Mouse (Mus musculus) R1 (cell line): Measurements from ENCODE around the gene Ppp1r8.

ENCODE experiments used
- DNase-seq: peaks from one replicate; pipeline ENCODE4 v3.0.0-alpha.2; 2018; ENCODE audit warnings: low read depth, low spot score

Ppp1r8 gene

DNA sequence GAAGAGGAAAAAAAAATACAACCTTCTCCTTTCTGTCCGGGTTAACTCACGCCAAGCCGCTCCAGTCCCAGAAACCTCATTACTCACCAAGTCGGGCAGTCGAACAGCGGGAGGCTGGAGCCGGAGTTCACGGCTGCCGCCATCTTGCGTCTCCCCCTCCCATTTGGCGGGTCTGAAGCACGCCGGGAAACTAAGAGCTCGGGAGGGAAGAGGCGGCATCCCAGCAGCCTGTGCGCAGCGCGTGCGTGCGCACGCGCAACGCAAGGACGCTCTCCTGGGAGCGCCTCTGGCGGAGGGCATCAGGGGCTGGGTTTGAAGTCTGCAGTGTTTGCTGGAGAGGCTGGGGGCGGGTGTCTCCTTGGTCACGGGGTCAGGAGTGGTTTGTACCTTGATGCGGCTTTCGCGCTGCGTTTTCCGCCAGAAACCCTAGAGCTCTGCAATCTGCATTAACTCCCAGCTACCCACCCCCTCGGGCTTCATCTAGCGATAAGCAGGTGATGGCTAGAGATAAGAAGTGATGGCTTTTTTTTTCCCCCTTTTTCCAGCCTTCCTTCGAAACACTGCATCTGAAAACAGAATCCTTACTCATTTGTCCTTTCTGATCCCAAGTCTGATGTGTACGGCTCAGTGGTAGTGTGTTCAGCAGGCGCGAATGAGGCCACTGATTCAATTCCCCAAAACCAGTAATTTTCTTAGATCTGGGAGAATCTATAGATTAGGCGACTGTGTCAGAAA, at the start of gene Ppp1r8:
Gene Ppp1r8 (minus strand): TSS at position 200 of the 735 bp plus-strand sequence.
- DNase-seq: peak; percentile 98

DNA sequence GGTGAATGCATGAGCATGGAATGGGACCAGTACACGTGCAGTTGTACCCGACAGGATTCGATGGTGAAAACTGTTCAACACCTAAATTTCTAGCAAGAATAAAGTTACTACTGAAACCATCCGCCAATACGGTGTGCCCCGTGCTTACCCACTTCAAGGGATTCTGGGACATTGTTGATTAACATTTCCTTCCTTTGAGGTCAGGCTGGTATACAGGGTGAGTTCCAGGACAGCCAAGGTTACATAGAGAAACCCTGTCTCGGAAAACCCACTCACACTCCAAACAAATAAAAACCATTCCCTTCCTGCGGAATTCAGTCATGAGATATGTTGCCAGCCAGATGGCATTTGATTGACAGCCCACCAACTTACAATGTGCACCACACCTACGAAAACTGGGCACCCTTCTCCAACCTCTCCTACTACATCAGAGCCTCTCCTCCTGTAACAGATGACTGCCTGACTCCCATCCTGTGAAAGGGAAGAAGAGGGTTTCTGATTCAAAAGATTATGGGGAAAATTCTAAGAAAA, 41.9 kb upstream of the Ppp1r8 start:
- DNase-seq: no peak

GRCm38 (mm10) chr4:132884064-132884843, 41.3 kb upstream of the Ppp1r8 start, which contains the start of gene Stx12:
TSS of gene Stx12 (minus strand) at chr4:132884509.
- DNase-seq: peak; percentile 92

DNA sequence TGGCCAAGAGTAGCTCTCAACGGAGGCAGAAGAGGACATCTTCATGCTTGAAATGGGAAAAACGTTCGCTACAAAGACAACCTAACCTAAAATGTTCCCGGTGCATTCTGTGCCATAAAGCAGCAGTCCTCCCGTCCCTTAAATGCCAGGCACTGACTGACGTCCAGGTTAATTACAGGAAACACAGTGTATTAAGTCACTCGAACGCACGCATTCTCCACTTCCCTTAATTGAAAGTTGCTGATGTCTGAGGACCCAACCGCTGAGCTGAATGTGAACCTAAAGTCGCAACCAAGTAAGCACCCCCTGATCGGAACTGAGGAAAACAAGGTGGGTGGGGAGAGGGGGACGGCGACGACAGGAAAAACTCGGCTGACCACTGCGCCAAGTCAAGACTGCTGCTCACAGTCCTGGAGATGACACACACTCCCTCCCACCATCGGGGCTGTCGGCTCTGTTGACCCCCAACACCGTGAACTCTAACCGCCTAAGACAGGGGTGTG, 40.6 kb upstream of the Ppp1r8 start:
- no peak for DNase-seq

DNA sequence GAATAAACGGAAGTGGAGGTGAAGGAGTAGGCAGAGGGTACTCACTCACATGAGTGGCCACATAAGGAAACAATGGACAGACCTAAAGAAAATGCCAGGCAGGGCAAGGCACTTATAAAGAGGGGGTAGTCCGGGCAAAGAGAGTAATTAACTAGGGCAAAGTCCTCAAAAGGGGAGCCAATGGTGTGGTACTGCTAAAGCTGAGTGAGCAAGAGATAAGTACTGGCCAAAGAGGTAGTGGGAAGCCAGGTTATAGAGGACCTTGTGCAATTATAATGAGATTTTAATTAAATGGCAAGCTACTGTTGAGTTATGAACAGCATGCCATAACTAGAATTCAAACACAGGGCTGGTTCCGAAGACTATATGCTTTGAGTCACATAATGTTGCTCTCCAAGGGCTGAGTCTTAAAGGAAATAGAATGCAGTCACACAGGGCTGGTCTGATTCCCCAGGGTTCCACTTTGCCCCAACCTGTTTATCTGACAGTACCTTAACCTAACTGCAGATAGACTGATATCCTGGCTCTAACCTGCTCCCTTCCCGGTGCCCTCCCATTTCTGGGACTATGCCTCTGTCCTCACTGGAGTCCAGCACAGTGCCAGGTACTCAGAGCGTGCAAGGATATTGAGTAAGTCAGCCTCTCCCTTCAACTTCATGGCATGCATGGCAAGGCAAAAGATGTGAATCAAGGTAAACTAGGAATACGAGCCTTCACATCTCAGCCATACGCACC, 31.6 kb upstream of the Ppp1r8 start:
- no peak for DNase-seq

- DNase-seq: no peak
Observed at GRCm38 (mm10) chr4:132873481-132874362, 30.8 kb upstream of the Ppp1r8 start.

DNA sequence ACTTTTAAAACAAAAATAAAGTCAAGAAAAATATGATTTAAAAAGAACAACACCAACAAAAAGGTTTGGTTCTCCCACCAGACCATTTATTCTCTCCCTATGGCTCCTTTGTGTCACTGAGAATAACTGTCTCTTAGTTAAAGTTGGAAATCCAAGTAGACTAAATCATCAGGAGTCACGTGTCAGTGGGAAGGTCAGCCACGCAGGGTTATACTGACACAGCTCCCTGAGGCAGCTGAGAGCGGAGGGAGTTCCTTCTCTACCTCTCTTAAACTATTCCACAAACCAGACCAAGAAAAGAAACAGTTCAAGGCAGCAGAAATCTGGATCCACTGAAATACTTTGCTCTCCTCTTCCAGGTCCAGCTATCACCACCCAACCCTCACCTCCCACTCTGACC, 28.1 kb upstream of the Ppp1r8 start:
- DNase-seq: no peak

GRCm38 (mm10) chr4:132864856-132865255, 21.9 kb upstream of the Ppp1r8 start:
- no peak for DNase-seq

DNA sequence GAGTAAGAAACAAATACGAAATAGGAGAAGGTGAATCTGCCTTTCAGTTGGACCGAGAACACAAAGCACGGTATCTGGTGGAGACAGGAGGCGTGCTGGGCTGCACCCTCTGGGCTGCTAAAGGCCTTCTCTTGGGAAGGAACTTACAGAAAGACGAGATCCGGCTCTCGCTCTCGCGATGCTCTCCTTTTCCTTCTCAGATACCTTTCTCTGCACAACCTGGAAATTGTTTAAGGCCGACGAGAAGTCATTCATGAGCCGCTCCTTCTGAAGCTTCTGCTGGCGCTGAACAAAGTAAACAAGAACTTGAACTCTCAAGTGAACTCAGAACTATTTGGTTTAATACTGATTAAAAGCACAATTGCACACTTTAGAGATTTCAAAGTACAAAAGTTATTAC, 20.0 kb upstream of the Ppp1r8 start:
- peak; percentile 45 for DNase-seq

DNA sequence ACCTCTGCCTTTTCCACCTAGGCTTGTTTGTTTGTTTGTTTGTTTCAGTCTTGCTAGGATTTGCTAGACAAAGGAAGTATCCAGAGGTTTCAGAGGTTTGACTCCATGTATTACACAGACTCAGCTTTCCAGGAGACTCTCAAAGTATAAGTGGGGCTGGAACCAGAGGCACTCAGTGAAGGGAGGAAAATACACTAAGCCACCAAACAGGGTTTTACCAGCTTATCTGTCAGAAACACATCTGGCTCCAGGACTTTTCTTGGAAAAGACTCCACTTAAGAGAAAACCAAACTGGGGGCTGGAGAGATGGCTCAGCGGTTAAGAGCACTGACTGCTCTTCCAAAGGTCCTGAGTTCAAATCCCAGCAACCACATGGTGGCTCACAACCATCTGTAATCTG, 17.9 kb upstream of the Ppp1r8 start:
- DNase-seq: no peak

GRCm38 (mm10) chr4:132843705-132844071, 719 bp upstream of the Ppp1r8 start:
- DNase-seq: no peak

- DNase-seq: peak; percentile 51
Observed at GRCm38 (mm10) chr4:132842281-132842906, 575 bp downstream of the Ppp1r8 start.

- no peak for DNase-seq
Observed at GRCm38 (mm10) chr4:132841493-132841892, 1.5 kb downstream of the Ppp1r8 start.

- DNase-seq: peak; percentile 91
Observed at GRCm38 (mm10) chr4:132823614-132824366, 19.2 kb downstream of the Ppp1r8 start.

GRCm38 (mm10) chr4:132818442-132818841, 24.5 kb downstream of the Ppp1r8 start:
- DNase-seq: no peak

DNA sequence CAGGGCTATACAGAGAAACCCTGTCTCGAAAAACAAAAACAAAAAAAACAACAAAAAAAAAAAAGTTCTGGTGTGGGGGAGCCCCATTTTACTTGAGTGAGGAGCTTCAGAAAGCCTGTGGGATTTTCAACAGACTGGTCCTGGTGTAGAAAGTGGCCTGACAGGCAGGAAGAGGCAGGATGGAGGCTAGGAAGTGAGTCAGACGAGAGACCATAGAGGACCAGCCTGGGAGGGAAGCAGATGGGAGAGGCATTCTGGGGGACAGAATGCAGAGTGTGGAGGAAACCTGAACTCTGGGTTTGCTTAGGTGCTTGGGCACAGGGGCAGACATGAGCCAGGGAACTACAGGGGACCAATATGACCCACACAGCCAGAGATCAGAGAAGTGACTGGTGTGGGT, 26.1 kb downstream of the Ppp1r8 start:
- no peak for DNase-seq

GRCm38 (mm10) chr4:132816404-132816803, 26.6 kb downstream of the Ppp1r8 start:
- DNase-seq: no peak

- DNase-seq: no peak
Observed at GRCm38 (mm10) chr4:132809621-132810020, 33.3 kb downstream of the Ppp1r8 start.

GRCm38 (mm10) chr4:132807771-132808641, 35.0 kb downstream of the Ppp1r8 start:
- DNase-seq: no peak
